Mouse (Mus musculus) liver, adult (tissue): Measurements from ENCODE around the gene Gm11146.

ENCODE experiments used
- GATA4 ChIP-seq: IDR thresholded peaks from 2 replicates; pipeline ENCODE4 v1.6.1; 2014; ENCODE audit warnings: mild to moderate bottlenecking, low read length; ENCODE audit not compliant: insufficient replicate concordance

Gm11146 gene

GRCm38 (mm10) chr16:77593828-77594421, 8.0 kb downstream of the Gm11146 start:
- TF ChIP-seq GATA4, result 0 out of 2 replicates have a peak, but pooled peaks have one; percentile 15

- no peak for TF ChIP-seq GATA4
Observed at GRCm38 (mm10) chr16:77592986-77593385, 8.9 kb downstream of the Gm11146 start.

- no peak for TF ChIP-seq GATA4
Observed at GRCm38 (mm10) chr16:77573036-77573435, 28.9 kb downstream of the Gm11146 start.

GRCm38 (mm10) chr16:77569457-77569856, 32.4 kb downstream of the Gm11146 start:
- TF ChIP-seq GATA4, result peak; percentile 54; the same call in 1 of the 2 replicates

GRCm38 (mm10) chr16:77568384-77568783, 33.5 kb downstream of the Gm11146 start:
- TF ChIP-seq GATA4, result no peak

- no peak for TF ChIP-seq GATA4
Observed at GRCm38 (mm10) chr16:77562852-77563251, 39.0 kb downstream of the Gm11146 start.

- no peak for TF ChIP-seq GATA4
Observed at GRCm38 (mm10) chr16:77556446-77557105, 45.3 kb downstream of the Gm11146 start.

- TF ChIP-seq GATA4, result no peak
Observed at GRCm38 (mm10) chr16:77551051-77551450, 50.8 kb downstream of the Gm11146 start.
